Mouse (Mus musculus) spleen, postnatal 14 days (tissue): Measurements from ENCODE around the gene Usp16.
A peak's percentile ranks its signal among the peaks of the same experiment; 100 is the strongest.

ENCODE experiments used
- DNase-seq, 2 experiments: peaks; one replicate each; pipeline ENCODE4 v3.0.0; 2021 to 2022; ENCODE audit warnings: low spot score in 2 of 2

Usp16 gene

DNA sequence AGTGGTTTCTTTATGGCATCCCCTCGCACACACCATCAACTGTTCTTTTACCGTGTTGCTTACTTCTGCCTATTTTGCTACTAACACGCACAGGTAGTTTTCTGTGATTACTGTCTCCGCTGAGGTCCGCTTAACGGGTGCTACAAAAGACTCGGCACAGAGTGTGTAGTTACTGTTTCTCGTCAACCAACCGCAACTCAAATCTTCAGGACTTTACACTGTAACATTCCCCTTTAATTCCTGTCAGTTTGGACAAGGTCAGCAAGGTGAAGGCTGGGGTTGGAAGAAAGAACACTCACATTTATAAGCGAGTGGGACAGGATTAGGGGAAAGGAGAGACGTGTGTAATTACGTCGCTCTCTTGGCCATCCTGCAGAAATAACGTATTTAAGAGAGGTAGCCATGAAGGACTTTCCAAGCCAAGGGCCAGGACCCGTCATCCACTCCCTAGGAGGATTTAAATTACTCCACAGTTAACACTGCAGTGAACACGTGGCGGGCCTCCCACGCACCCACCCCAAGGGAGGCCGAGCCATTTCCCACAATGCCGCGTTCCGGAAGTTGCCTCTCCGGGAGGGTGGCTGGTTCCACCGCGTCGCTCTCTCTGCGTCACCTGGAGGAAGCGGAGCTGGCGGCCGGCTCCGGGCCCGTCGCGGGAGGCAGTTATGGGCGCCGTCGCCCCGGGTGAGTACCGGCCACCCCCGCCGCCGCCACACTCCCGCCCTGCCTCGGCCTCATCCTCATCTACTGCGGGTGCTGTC, at the start of gene Usp16:
Gene Usp16 (plus strand): TSS at position 285 of the 761 bp plus-strand sequence.
- peak; percentile 74 to 82 for DNase-seq

DNA sequence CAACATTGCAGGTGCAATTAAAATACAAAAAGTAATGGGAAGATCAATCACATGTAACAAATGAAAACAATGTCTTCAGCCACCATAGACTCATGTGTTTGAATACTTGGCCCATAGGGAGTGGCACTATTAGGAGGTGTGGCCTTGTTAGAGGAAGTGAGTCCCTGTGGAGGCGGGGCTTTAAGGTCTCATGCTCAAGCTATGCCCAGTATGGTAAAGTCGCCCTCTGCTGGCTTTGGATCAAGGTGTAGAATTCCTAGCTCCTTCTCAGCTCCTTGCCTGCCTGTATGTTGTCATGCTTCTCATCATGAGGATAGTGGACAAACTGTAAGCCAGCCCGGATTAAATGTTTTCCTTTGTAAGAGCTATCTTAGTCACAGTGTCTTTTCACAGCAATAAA, 49.5 kb upstream of the Usp16 start:
- DNase-seq, result peak in 1 of 2 experiments; percentile 19

DNA sequence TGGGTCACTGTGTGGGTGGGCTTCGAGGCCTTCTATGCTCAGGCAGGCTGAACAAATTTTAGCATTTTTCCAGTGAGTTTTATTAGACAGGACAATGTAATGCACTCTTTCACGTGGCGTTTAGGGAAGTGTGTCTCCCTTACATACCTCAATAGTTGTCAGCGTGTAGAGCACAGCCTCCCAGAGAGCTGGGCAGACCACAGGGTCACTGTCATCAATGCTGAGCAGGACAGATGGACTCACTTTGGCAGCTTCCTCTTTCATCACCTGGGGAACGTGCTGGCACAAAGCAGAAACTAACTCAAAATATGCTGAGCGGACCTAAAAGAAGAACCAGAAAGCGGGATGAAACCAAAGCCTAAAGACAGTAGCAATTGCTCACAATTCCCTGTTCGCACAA, 33.8 kb upstream of the Usp16 start:
- no peak for DNase-seq

DNA sequence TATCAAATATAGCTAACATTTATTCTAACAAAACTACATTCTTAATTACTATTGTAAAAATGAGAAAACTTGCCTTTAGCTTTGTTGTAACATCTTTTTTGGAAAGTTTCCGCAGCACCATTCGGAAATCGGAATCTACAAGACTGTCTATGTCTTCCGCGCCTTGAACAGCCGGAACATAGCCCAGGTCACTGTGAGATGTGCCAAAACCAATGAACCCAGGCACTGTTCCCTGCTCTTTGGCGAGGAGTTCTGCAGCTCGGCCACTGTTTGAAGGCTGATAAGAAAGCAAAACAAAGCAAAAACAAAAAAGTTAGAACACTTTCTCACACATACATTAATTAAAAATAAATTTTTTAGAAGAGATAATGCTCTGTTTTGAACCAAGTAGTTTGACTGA, 27.0 kb upstream of the Usp16 start:
- no peak for DNase-seq

DNA sequence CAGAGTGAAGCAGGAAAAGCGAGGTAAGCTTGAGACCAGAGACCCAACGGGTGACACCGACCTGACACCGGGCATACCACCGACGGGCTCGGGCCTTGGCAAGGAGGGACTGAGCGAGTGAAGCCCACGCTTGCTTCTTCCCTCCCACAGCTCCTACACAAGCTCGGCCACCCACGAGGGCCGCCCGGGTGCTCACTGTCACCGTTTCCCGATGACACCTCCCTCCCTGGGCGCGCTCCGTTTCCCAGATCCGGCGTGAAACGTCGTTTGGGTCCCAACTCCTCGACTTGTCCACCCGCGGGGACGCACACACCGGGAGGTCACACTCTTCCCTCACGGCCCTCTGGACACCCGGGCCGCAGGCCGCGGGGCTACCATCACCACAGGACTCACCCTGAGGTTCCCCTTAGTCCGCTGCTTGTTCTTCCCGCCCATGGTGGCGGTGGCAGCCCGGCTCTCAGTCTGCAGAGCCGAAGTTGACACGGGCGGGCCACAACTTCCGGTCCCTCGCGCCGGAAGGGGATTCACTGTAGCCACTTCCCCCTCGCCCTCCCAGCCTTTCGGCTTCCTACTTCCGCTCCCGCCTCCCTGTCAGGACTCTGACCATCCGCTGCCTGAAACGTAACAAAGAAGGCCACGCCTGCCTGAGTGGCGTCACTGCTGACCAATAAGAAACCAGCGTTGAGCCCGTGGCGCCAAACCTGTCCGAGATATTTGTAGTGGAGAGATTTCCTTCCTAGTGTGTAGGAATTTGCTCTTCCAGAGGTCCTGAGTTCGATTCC, 22.3 kb upstream of the Usp16 start, which contains the start of gene Ltn1:
Gene Ltn1 (minus strand): TSS at position 580 of the 782 bp plus-strand sequence.
- DNase-seq, result peak; percentile 90 to 96

DNA sequence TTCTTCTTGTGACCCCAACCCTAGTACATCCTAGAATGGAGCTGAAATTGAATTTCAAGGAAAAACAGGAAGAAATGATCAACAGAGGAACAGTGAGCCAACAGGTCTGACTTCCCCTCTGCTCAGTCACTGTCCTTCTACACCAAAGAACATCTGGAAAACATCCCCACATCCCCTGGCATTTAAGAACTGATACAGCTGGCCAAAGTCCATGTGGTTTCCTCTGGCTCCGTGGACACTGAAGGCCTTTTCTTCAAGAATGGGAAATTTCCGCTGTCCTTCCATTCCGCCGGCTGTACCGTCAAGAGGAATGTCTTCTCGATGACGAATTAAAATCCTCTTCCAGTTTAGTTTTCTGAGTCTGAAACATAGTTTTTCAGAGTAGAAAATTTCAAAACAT, 20.2 kb upstream of the Usp16 start:
- DNase-seq, result no peak

DNA sequence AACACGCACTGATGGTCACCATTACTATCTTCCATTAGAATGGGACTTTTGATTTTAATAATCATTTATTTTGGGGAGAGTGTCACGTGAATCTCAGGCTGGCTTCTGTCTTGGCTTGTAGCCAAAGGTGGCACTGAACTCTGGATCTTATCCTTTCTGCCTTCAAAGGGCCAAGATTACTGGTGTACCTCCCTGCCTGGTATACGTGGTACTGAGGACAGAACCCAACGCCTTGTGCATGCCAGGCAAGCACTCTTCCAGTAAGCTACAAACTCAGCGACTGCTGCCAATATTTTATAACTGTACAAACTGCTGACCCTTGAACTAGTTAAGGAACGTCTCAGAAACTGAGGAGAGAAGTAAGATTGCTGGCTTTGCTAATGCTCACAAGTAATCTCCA, 19.6 kb upstream of the Usp16 start:
- DNase-seq, result no peak

DNA sequence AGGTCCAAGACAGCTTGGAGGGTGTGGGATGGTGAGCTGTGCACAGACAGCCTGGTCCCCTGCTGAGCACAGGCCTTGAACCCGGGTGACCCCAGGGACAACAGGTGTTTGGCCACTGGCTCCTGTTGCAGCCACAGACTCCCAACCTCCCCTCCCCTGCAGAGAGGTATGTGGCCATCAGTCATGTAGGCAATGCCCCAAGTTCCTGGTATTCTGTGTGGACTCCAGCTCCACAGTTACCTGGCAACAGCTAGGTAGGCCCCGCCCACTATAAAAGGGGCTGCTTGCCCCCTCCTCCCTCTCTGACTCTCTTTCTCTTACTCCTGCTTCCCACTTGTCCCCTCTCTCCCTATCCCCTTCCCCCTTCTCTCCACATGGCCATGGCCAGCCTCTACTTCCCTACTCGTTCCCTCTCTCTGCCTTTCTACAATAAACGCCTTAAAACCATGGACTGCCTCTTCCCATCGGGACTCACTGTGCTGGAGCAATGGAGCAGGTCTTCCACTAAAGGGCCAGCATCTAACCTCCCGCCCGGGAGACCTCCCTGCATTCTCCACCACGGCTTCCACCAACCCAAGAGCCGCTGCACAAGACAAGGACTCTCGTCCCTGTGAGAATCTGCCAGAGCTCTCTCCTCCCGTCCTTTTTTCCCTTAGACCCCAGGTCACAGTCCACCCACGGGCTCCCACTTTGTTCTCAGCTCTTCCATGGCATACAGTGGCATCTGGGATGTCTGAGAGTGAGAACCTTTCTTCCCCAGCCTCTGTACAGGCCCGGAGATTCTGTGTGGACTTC, 18.9 kb upstream of the Usp16 start:
- no peak for DNase-seq

DNA sequence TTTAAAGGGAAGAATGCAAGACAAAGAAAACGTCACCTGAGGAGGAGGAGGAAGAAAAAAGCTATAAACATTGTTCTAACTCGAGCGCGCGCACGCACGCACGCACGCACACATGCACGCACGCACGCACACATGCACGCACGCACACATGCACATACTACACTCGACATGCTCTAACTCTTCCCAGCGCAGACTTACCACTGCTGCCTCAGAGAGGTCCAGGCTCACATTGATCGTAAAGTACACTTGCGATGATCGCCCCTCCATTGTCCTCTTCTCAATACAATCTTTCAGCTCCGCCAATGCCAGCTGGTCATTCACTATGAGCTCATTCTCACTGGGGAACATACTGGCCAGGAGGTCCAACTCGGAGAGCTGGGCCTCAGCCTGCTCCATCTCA, 17.4 kb upstream of the Usp16 start:
- no peak for DNase-seq

DNA sequence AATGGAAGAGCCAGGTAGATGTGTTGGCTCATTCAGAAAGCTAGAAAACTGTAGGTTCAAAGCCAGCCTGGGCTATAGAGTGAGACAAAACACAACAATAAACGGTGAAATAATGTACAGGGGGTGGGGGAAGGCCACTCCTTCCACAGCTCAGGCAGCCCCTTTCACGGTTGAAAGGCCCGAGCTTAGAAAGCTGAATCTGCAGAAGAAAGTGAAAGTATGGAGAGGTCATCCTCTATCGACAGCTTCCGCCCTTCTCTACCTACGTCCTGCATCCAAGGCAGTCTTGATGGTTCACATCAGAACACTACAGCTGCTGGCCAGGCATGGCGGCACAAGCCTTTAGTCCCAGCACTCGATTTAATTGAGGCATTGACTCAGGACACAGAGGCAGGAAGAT, 15.8 kb upstream of the Usp16 start:
- DNase-seq, result no peak

DNA sequence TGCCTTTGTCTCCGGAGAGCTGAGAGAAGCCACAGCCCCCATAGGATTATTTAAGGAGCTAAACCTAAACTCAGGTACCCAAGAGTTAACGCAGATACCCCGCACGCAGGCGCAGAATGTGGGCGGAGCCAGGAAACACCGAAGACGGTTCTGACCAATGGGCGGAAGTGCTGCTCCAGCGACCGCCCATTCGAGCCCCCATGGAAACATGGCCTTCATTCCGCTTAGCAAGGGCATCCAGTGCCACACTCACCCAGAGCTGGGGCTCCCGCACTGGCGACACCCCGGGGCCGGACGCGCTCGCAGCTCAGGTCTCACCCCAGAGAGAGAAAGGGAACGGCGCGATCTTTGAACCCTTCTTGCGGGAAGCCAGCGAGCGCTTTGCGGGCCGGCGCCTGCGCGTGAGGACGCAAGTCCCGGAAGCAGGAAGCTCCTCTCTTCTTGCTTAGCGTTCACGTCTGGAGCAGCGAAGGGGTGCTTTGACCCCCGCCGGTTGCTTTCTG, 14.3 kb upstream of the Usp16 start, which contains the start of gene Rwdd2b:
Gene Rwdd2b (minus strand): TSS at position 390 of the 503 bp plus-strand sequence.
- peak; percentile 85 to 87 for DNase-seq

DNA sequence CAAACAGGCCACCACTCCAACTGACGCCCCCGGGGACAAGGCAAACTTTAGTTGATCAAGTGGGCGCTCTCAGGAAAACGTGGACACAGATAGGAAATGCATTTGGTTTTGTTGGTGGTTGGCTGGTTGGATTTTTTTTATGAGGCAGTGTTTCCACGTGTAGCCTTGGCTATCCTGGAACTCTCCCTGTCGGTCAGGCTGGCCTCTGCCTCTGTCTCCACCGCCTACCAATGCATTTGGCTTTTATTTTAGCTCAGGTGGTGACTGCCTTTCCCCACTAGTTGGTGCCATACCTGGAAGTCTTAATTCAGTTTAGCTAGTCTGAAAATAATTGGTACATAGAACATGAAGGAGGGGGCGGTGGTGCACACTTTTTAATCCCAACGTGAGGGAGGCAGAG, 13.4 kb upstream of the Usp16 start:
- no peak for DNase-seq

DNA sequence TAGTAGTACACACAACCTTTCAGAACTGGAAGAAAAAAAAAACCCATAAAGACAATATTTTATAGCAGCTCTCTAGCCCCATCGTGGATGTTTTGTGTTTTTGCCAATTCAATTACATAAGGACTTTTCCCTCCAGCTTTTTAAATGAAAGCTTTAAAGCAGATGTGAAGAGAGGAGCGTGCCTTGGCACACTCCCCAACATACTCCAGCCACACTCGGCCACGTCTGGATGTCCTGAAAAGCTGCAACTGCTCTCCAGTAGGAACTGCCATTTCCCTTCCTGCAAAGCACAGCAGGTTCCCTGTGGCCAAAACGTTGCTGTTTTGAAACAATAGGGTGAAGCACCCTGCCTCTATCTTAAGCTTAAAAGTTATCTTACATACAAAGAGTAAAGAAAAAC, 12.2 kb upstream of the Usp16 start:
- no peak for DNase-seq

DNA sequence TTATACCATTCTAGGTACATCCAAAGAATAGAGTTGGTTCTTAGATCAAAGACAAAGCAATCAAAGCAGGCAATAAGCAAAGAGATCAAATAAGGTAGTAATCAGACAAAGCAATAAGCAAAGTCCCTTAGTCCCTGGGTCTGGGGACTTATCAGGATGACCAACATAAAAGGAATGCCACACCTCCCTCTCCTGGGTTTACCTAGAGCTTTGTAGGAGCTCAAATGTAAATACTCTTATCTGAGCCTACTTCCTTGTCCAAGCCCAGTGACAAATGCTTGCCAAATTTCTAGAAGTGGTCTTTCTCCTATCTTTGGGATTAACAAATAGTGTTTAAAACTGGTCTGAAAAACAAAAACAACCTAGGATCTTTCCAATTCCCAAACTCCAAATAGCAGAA, 11.3 kb upstream of the Usp16 start:
- DNase-seq, result no peak

DNA sequence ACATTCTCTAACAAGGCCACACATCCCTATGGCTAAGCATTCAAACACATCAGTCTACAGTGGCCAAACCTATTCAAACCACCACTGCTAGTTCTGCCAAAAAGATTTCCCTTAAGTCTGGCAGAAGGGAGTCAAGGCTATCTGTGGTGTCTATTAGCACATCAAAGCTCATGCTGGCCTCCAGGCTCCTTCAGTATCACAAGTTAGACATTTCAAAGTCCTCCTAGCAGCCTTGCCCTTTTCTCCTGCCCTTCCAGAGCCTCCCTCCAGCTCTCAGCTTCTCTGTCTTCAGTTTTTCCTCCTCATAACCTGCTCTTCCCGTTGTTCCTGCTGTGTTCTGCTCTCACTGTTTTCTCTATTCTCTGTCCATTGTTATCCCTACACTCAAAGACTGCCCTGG, 10.4 kb upstream of the Usp16 start:
- DNase-seq, result no peak

DNA sequence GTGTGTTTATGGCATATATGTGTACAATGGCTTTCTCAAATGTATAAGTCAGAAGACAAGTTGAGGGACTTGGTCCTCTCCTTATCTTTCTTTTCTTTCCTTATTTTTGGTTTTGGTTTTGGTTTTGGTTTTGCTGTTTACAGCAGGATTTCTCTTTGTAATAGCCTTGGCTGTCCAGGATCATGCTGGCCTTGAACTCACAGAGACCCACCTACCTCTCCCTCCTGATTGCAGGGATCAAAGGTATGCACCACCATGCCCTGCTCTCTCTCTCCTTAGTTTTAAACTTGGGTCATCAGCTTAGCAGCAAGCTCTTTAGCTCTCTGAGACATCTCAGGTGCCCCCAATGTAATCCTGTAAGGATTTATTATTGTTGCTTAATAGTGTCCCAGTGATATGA, 9.4 kb upstream of the Usp16 start:
- no peak for DNase-seq

DNA sequence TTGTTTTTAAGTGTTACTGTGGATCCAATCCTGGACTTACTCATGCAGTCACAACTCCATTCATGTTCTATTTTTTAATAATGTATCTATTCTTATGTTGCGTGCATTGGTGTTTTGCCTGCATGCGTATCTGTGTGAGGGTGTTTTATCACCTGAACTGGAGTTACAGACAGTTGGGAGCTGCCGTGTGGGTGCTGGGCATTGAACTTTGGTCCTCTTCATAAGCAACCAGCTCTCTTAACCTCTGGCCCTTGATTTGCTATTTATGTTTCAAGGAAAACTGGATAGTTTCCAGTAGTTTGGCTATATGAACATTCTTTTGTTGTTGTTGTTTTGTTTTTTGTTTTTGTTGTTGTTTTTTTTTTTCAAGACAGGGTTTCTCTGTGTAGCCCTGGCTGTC, 9.0 kb upstream of the Usp16 start:
- DNase-seq, result no peak

DNA sequence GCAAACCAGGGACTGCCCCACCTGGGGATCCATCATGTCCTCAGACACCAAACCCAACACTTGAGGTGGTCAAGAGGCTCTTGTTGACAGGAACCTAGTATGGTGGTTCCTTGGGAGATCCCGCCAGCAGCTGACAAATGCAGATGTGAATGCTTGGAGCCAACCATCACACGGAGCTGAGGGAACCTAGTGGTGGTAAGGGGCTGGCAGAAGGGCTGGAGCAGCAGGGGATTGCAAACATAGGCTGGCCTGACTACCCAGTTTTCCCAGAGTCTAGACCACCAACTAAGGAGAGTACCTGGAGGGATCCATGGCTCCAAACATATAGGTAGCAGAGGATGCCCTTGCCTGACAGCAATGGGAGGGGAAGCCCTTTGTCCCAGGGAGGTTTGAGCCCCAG, 1.3 kb upstream of the Usp16 start:
- DNase-seq, result no peak

DNA sequence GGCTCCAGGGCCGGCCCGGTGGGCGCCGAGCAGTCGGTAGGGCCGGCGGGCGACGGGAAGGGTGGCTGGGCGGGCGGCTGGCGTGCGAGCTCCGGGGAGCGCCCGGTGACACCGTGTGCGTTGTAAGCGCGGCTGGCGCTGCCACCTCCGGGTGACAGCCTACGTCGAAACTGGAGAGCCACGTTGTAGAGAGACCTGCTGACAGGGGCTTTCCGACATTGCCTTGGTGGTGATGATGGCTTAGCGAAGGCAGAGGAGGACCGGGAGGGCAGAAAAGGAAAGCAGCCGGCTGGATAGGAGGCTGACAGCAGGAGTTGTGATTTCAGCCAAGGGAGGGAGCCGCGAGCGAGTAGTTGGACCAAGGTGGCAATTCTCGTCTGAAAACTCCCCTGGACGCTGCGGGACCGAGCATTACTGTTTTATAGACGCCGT, 693 bp downstream of the Usp16 start:
- DNase-seq, result no peak

DNA sequence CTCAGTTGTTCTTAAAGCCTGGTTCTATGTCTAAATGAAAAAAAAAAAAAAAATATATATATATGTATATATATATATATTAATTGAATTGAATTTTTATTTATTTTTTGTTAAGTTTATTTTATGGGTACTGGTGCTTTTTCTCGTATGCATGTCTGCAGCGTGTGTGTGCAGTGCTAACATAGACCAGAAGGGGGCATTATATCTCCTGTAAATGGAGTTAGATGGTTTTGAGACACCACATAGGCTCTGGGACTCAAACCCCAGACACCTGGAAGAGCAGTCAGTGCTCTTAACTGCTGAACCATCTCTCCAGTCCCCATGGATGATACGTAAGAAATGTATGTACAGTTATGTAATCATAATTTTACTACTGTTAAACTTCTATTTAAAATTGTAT, 4.2 kb downstream of the Usp16 start:
- no peak for DNase-seq

DNA sequence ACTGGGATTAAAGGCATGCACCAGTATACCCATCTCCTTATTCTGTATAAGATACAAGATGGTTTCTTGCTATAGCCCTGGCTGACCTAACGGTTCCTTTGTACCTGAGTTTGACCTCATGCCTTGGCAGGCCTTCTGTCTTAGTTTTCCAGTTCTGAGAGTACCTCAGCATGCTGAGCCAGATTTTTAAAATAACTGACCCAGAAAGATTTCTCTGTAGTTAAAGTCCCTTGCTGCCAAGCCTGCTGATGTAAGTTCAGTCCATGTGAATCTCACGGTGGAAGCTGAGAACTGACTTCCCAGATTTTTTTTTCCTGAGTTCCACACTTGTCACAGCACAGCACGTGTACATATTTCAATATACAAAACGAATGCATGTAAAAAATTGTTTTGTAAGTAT, 16.1 kb downstream of the Usp16 start:
- DNase-seq, result no peak

DNA sequence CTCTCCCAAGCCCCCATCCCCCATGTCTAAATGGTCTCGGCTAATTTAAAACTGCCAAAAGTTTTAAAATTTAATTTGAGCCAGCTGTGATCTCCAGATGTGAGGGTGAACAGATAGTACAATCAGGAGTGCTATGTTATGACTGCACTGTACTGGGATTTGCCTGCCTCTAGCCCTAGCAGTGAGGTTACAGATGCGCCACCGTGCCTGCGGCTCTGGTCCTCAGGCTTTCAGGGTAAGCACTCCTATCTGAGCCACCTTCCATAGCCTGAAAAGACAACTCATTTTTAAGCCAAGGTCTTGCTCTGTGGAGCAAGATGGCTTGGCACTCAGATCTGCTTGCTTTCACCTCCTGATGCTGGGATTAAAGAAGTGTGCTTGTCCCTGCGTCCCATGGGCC, 29.9 kb downstream of the Usp16 start:
- DNase-seq, result no peak
